Mouse (Mus musculus) embryonic facial prominence, embryonic 10.5 days (tissue): ENCODE measurements around the gene Gm10382. TPM values are rescaled to one million over a fixed set of nuclear protein-coding genes. Genes with fewer than 3 reads are reported as not detected.
A peak's percentile ranks its signal among the peaks of the same experiment; 100 is the strongest.

ENCODE experiments used
- DNase-seq: peaks from one replicate; pipeline ENCODE4 v3.0.0-alpha.2; 2017; ENCODE audit warnings: low spot score
- H3K27ac ChIP-seq: fragments of 300-500 bp; sonication (generic); replicated peaks from 2 replicates; pipeline ENCODE4 v1.5.1; 2016; ENCODE audit warnings: mild to moderate bottlenecking
- H3K27me3 ChIP-seq: fragments of 300-500 bp; sonication (generic); replicated peaks from 2 replicates; pipeline ENCODE4 v1.6.1; 2016; ENCODE audit warnings: low read depth, mild to moderate bottlenecking; ENCODE audit not compliant: poor library complexity, severe bottlenecking
- H3K36me3 ChIP-seq: fragments of 300-500 bp; sonication (generic); replicated peaks from 2 replicates; pipeline ENCODE4 v1.6.1; 2016; ENCODE audit warnings: mild to moderate bottlenecking, moderate library complexity
- H3K4me1 ChIP-seq: fragments of 300-500 bp; sonication (generic); 2 replicates; pipeline ENCODE4 v1.6.1; 2016
- H3K4me3 ChIP-seq: fragments of 300-500 bp; sonication (generic); 2 replicates; pipeline ENCODE4 v1.5.1; 2016; ENCODE audit warnings: mild to moderate bottlenecking, moderate library complexity
- H3K9me3 ChIP-seq: fragments of 300-500 bp; sonication (generic); 2 replicates; pipeline ENCODE4 v1.6.1; 2016; ENCODE audit warnings: mild to moderate bottlenecking
- WGBS: fragments of 180-500 bp; shearing (Covaris S2); methylation state at CpG from one replicate; pipeline ENCODE4 v1.1.7; 2016; 5-methylcytosine and 5-hydroxymethylcytosine counted together
- polyA plus RNA-seq: library from polyadenylated mRNA; unstranded; fragments of >200 nt; fragmentation: Nextera tagmentation; extraction: Ambion mirVana; gene quantifications from 2 replicates; pipeline ENCODE4 v1.2.1, GENCODE M21; 2016

Gene Gm10382
- polyA plus RNA-seq, 1 experiment from 2014 or later, result 0.60 TPM

DNA sequence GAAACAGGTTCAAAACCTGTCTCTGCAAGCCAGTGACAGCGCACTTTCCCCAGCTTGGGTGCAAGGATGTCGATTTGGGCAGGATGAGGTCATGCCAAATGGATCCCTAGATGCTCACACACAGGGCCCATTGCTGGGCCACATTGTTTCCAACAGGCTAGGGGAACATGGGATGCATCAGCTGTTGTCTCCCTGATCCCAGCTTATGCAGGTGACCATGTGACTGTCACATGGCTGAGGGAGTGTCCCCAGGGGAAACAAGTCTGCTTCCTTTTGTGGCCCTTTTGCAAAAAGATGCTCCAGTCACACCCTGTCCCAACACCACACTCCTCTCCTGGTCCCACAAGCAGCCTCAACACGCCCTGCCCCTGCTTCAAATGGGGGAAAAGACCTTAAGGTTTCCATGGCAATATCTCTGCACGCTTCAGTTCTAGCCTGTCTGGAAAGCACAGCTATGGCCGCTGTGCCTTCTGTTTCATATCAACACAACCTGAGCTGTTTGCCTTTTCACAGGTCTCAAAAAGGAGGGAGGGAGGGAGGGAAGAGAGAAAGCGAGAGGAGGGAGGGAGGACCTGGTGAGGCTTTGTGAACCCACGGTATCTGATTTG, 34.1 kb upstream of the Gm10382 start:
- no peak for DNase-seq
- 0 out of 2 replicates have a peak, but pooled peaks cover 7% of the 10 kb centered on the region for H3K9me3 ChIP-seq
- 0 out of 2 replicates have a peak overlapping the region, but pooled peaks have one; percentile 25 for H3K27ac ChIP-seq
- 61% methylated on average over 7 of the region's 7 CpGs for WGBS
- H3K4me1 ChIP-seq, result peaks cover 20% of the 10 kb centered on the region
- no peak overlapping the region for H3K4me3 ChIP-seq
- no peaks in the 10 kb centered on the region for H3K27me3 ChIP-seq
- H3K36me3 ChIP-seq, result no peaks in the 10 kb centered on the region

DNA sequence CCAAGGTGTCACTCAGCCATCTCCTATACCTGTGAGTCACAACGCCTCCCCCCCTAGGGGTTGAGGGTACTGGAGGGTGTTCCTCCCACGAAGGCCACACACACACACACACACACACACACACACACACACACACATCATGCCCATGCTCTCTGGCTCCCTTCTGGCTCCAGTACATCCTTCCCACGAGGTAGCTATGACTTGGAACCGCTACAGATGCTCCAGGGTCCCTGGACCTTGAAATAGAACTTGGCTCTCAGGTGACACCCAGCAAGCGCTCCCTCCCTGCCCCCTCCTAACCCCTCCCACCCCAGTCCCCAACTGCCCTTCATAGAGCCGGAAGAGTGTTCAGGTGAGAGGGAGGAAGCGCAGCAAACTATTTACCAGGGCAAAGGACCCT, 33.5 kb upstream of the Gm10382 start:
- Histone ChIP-seq H3K9me3 (0 out of 2 replicates have a peak, but pooled peaks cover 7% of the 10 kb centered on the region), H3K27me3 (no peaks in the 10 kb centered on the region), H3K36me3 (no peaks in the 10 kb centered on the region), H3K27ac (0 out of 2 replicates have a peak overlapping the region, but pooled peaks have one; percentile 25), H3K4me3 (no peak overlapping the region), H3K4me1 (peaks cover 21% of the 10 kb centered on the region)
- 41% methylated on average over 7 of the region's 7 CpGs for WGBS
- no peak for DNase-seq

- Histone ChIP-seq H3K36me3 (no peaks in the 10 kb centered on the region), H3K27ac (no peak overlapping the region), H3K4me3 (no peak overlapping the region), H3K27me3 (no peaks in the 10 kb centered on the region), H3K4me1 (peaks cover 21% of the 10 kb centered on the region), H3K9me3 (0 out of 2 replicates have a peak, but pooled peaks cover 7% of the 10 kb centered on the region)
- no peak for DNase-seq
- 85% methylated on average over 12 of the region's 12 CpGs for WGBS
Measured at GRCm38 (mm10) chr5:125357543-125358269, 31.4 kb upstream of the Gm10382 start.

GRCm38 (mm10) chr5:125358270-125358608, 30.9 kb upstream of the Gm10382 start:
- 0 out of 2 replicates have a peak, but pooled peaks cover 1% of the 10 kb centered on the region for H3K9me3 ChIP-seq
- no peaks in the 10 kb centered on the region for H3K36me3 ChIP-seq

GRCm38 (mm10) chr5:125360566-125360965, 28.6 kb upstream of the Gm10382 start:
- DNase-seq, result no peak
- WGBS, result 53% methylated on average over 9 of the region's 9 CpGs
- Histone ChIP-seq H3K27ac (no peak overlapping the region), H3K4me1 (peaks cover 12% of the 10 kb centered on the region), H3K36me3 (no peaks in the 10 kb centered on the region), H3K27me3 (no peaks in the 10 kb centered on the region), H3K9me3 (no peaks in the 10 kb centered on the region; the same call in 1 of the 2 replicates), H3K4me3 (peak overlapping the region; percentile 18; the same call in 1 of the 2 replicates)

More at GRCm38 (mm10) chr5:125358270-125358608, 30.9 kb upstream of the Gm10382 start:
- Histone ChIP-seq H3K27me3 (no peaks in the 10 kb centered on the region), H3K4me1 (peaks cover 21% of the 10 kb centered on the region), H3K4me3 (no peak overlapping the region), H3K27ac (no peak overlapping the region)
- no peak for DNase-seq
- 79% methylated on average over 5 of the region's 5 CpGs for WGBS

DNA sequence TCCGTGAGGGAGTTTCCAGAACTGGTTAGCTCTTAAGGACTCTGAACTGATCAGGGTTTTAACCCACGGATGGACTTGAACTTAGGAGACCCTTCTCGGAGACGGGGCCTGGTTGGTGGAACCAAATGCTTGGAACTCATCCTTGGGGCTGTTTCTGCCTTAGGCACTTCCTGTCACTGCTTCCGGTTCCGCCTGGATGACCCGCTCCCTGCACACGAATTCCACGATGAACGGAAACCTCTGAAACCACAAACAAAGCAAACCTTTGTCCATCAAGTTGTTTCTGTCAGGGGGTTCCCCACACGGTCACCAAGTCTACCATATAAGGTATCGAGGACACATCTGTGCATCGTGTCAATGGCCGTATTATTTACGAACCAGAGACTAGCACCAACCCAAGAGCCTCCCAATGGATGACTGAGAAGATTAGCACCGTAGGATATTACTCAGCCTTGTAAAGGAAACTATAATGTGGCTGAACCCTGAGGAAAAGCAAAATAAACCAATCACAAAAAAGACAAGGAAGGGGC, 28.1 kb upstream of the Gm10382 start:
- no peak for DNase-seq
- 44% methylated on average over 16 of the region's 16 CpGs for WGBS
- Histone ChIP-seq H3K36me3 (no peaks in the 10 kb centered on the region), H3K9me3 (no peaks in the 10 kb centered on the region; the same call in 1 of the 2 replicates), H3K4me1 (peaks cover 8% of the 10 kb centered on the region), H3K27me3 (no peaks in the 10 kb centered on the region), H3K4me3 (peak overlapping the region; percentile 18; the same call in 1 of the 2 replicates), H3K27ac (no peak overlapping the region)

- H3K4me3 ChIP-seq, result no peak overlapping the region
- H3K27ac ChIP-seq, result no peak overlapping the region
- no peak for DNase-seq
- H3K36me3 ChIP-seq, result no peaks in the 10 kb centered on the region
- no peaks in the 10 kb centered on the region; the same call in 1 of the 2 replicates for H3K9me3 ChIP-seq
- H3K27me3 ChIP-seq, result no peaks in the 10 kb centered on the region
- WGBS, result 90% methylated on average over 7 of the region's 7 CpGs
- H3K4me1 ChIP-seq, result peaks cover 5% of the 10 kb centered on the region
Measured at GRCm38 (mm10) chr5:125363894-125364293, 25.2 kb upstream of the Gm10382 start.

DNA sequence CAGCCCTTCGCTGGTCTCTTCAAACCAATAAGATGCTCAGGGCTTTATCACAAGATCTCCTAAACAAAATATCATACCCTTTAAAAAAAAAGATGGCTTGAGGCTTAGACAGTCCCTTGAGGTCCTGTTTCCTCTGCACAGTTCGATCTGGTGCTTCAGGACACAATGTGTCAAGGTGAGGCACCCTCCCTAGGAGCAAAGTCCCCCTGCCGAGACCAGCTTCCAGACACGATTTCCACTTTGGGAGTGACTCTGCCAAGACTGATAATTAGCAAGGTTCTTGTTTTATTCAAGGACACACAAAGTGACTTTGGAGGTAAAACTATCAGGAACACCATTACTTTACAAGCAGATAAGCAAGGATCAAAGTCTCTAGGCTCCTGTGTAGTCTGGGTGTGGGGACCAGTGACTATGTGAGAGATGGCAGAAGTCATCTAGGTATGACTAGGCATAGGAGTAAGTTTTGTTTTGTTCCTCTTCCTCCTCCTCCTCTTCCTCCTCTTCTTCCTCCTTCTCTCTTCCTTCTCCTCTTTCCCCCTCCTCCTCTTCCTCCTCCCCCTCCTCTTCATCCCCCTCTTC, 24.2 kb upstream of the Gm10382 start:
- 79% methylated on average over 4 of the region's 4 CpGs for WGBS
- Histone ChIP-seq H3K27me3 (no peaks in the 10 kb centered on the region), H3K4me3 (no peak overlapping the region), H3K4me1 (peaks cover 5% of the 10 kb centered on the region), H3K27ac (no peak overlapping the region), H3K9me3 (no peaks in the 10 kb centered on the region; the same call in 1 of the 2 replicates), H3K36me3 (no peaks in the 10 kb centered on the region)
- DNase-seq, result no peak

GRCm38 (mm10) chr5:125368156-125368555, 21.0 kb upstream of the Gm10382 start:
- DNase-seq, result no peak
- Histone ChIP-seq H3K27me3 (no peaks in the 10 kb centered on the region), H3K27ac (no peak overlapping the region), H3K4me3 (no peak overlapping the region), H3K4me1 (no peaks in the 10 kb centered on the region), H3K9me3 (no peaks in the 10 kb centered on the region; the same call in 1 of the 2 replicates), H3K36me3 (no peaks in the 10 kb centered on the region)
- 73% methylated on average over 5 of the region's 5 CpGs for WGBS

DNA sequence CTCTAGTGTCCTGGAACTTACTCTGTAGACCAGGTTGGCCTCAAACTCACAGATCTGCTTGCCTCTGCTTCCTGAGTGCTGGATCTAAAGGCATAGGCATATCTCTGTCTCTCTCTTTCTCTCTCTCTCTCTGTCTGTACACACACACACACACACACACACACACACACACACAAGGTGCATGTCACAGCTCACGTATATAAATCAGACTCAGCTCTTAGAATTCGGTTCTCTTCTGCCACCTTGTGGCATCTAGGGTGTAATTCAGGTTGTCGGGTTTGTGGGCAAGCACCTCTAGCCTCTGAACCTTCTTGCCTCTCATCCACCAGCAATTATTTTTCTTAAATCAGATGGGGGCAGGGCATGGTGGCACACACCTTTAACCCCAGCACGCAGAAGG, 20.6 kb upstream of the Gm10382 start:
- H3K36me3 ChIP-seq, result no peaks in the 10 kb centered on the region

GRCm38 (mm10) chr5:125370950-125371693, 18.0 kb upstream of the Gm10382 start:
- Histone ChIP-seq H3K27me3 (no peaks in the 10 kb centered on the region), H3K4me3 (no peak overlapping the region), H3K27ac (no peak overlapping the region), H3K4me1 (no peaks in the 10 kb centered on the region), H3K36me3 (no peaks in the 10 kb centered on the region), H3K9me3 (no peaks in the 10 kb centered on the region)
- no peak for DNase-seq
- WGBS, result 75% methylated on average over 7 of the region's 7 CpGs

More for the DNA sequence above, 20.6 kb upstream of the Gm10382 start:
- Histone ChIP-seq H3K4me1 (no peaks in the 10 kb centered on the region), H3K27ac (no peak overlapping the region), H3K9me3 (no peaks in the 10 kb centered on the region; the same call in 1 of the 2 replicates), H3K4me3 (no peak overlapping the region), H3K27me3 (no peaks in the 10 kb centered on the region)
- 2% methylated on average over 4 of the region's 4 CpGs for WGBS
- DNase-seq, result peak; percentile 64

DNA sequence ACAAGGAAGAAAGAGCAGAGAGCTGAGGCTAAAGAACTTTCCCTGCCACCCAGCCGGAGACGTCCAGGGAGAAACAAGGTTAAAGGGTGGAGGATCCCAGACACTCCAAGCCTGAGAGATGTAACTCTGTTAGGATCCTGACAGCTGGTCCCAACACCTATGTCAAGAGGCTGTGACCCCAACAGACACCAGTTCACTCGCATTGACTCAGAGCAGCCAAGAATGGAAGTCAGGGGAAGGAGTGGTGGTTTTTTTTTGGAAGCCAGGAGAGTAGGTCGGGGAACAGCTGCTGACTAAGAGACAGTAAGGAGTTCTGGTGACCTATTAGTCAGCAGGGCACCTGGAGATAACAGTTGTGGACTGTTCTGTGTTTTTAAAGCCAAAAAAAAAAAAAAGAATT, 17.1 kb upstream of the Gm10382 start:
- Histone ChIP-seq H3K36me3 (no peaks in the 10 kb centered on the region), H3K27ac (no peak overlapping the region), H3K4me3 (no peak overlapping the region), H3K27me3 (no peaks in the 10 kb centered on the region), H3K9me3 (no peaks in the 10 kb centered on the region), H3K4me1 (no peaks in the 10 kb centered on the region)
- no peak for DNase-seq
- WGBS, result 86% methylated on average over 4 of the region's 4 CpGs
